15 mouse cellular contexts compared by ENCODE assay signal in genomic region chr5:106460001-106460511, GRCm38 (mm10). TPM values are rescaled to one million over a fixed set of nuclear protein-coding genes. Genes with fewer than 3 reads are reported as not detected.
A peak's percentile ranks its signal among the peaks of the same experiment; 100 is the strongest.
DNase-seq lines count a peak whose midpoint lies in the region; ATAC-seq and TF ChIP-seq lines count a peak whose summit lies in the region.
"Had no signal": no experiment of that assay in that cellular context is flagged by ENCODE, and none has a peak within 500 bp of the region (broad histone marks: within the 10 kb centered on the region; RNA-seq: fewer than 3 reads in every experiment).

No protein-coding gene starts in this region.

- H3K36me3 ChIP-seq in E14TG2a.4 (ENCODE audit: insufficient read depth, low read length) (no peaks in the 10 kb centered on the region), ES-Bruce4 (ENCODE audit: control insufficient read depth, insufficient read depth, low read length, poor library complexity, severe bottlenecking) (no peaks in the 10 kb centered on the region)
- H3K36me3 ChIP-seq in midbrain, embryonic 11.5 days (ENCODE audit: control insufficient read depth, insufficient read depth, low read length): no peaks in the 10 kb centered on the region
- H3K36me3 ChIP-seq: limb, embryonic 13.5 days had no signal

- H3K9me3 ChIP-seq in E14TG2a.4 (ENCODE audit: low read length): no peaks in the 10 kb centered on the region
- no peaks in the 10 kb centered on the region for H3K9me3 ChIP-seq in ES-Bruce4 (replicated peaks; ENCODE audit: control insufficient read depth, insufficient read depth, low read length, poor library complexity, severe bottlenecking)
- no peaks in the 10 kb centered on the region for H3K9me3 ChIP-seq in midbrain, embryonic 11.5 days (ENCODE audit: control insufficient read depth, low read length)
- H3K9me3 ChIP-seq: limb, embryonic 13.5 days had no signal

- under 1% methylated on average over 22 of the region's 22 CpGs for WGBS in midbrain, embryonic 11.5 days

- H3K9ac ChIP-seq in ES-Bruce4 (ENCODE audit: low read depth, poor library complexity, severe bottlenecking): no peak overlapping the region
- H3K9ac ChIP-seq in midbrain, embryonic 11.5 days (ENCODE audit: low read length): peak overlapping the region; percentile 41; the same call in 1 of the 2 replicates
- H3K9ac ChIP-seq: limb, embryonic 13.5 days had no signal

- H3K4me1 ChIP-seq in E14TG2a.4 (replicated peaks; ENCODE audit: low read depth, low read length) (peaks cover 55% of the 10 kb centered on the region), ES-Bruce4 (ENCODE audit: control insufficient read depth, insufficient read depth, low read length) (no peaks in the 10 kb centered on the region)
- peaks cover 21% of the 10 kb centered on the region for H3K4me1 ChIP-seq in midbrain, embryonic 11.5 days (ENCODE audit: control insufficient read depth, insufficient read depth, low read length)

- peak; percentile 42 for DNase-seq in embryo, embryonic 11 days
- DNase-seq in midbrain, embryonic 11.5 days (ENCODE audit: low spot score, missing footprints): peak; percentile 97
- DNase-seq in spleen, postnatal 4 days (ENCODE audit: low spot score in 2 of 2): no peak
- no peak for DNase-seq in adrenal gland, postnatal 10 days
- no peak for DNase-seq in left cerebral cortex, adult 9 months (ENCODE audit: low spot score in 2 of 2)
- DNase-seq: heart, adult 2 months; kidney, adult 11 months; right cerebral cortex, postnatal 4 days had no signal

- H3K4me3 ChIP-seq in E14TG2a.4 (replicated peaks; ENCODE audit: low read length): peak overlapping the region; percentile 29; the same call in 1 of the 2 replicates
- 0 out of 2 replicates have a peak overlapping the region, but pooled peaks have one; percentile 10 for H3K4me3 ChIP-seq in ES-Bruce4 (ENCODE audit: low read depth, low read length)
- H3K4me3 ChIP-seq in midbrain, embryonic 11.5 days (ENCODE audit: low read depth, low read length): peak overlapping the region; percentile 60
- H3K4me3 ChIP-seq: heart, adult 2 months; myocyte had no signal

- peaks cover 95% of the 10 kb centered on the region for H3K27me3 ChIP-seq in E14TG2a.4 (ENCODE audit: insufficient read depth, low read length)
- H3K27me3 ChIP-seq in ES-Bruce4 (ENCODE audit: control insufficient read depth, insufficient read depth, low read length, poor library complexity, severe bottlenecking): peaks cover 42% of the 10 kb centered on the region
- peaks cover 88% of the 10 kb centered on the region for H3K27me3 ChIP-seq in midbrain, embryonic 11.5 days (ENCODE audit: control insufficient read depth, insufficient read depth, low read length)

- ATAC-seq in midbrain, embryonic 11.5 days (ENCODE audit: low FRiP score): no peak
- ATAC-seq: lung, postnatal 0 days had no signal

- H3K27ac ChIP-seq in ES-Bruce4 (ENCODE audit: insufficient read depth, low read length): no peak overlapping the region
- H3K27ac ChIP-seq in midbrain, embryonic 11.5 days (ENCODE audit: low read depth, low read length): peak overlapping the region; percentile 44
- H3K27ac ChIP-seq: heart, adult 2 months; limb, embryonic 13.5 days had no signal

- TF ChIP-seq EP300 in ES-Bruce4 (IDR thresholded peaks at IDR 0.05; ENCODE audit: insufficient read depth, low read depth, low read length): no peak

- TF ChIP-seq POLR2A in ES-Bruce4 (IDR thresholded peaks at IDR 0.05; ENCODE audit: insufficient read depth, low read length): no peak

- H3K4me2 ChIP-seq in midbrain, embryonic 11.5 days: peak overlapping the region; percentile 86

- no peak for TF ChIP-seq CTCF in E14TG2a.4 (conservative IDR thresholded peaks at IDR 0.05; ENCODE audit: low read length)
- no peak for TF ChIP-seq CTCF in ES-Bruce4 (IDR thresholded peaks at IDR 0.05; ENCODE audit: low read depth, low read length)

RNA-seq across cellular contexts. Expression of gene Barhl2, which starts 2.1 kb away (rescaled TPM):
- 0.34 TPM in 1 of 2 replicates, not detected in the other for polyA plus RNA-seq in ES-Bruce4 (2011; ENCODE audit: insufficient read depth, insufficient read length, low read depth, missing spikeins)
- 10.3 and 12.4 TPM in 2 replicates for polyA plus RNA-seq in midbrain, embryonic 11.5 days (2014; fragmentation: Nextera tagmentation; extraction: Ambion mirVana)
- total RNA-seq in adrenal gland, postnatal 10 days (2021): not detected
- total RNA-seq: heart, adult 2 months; MEL had no signal
- polyA plus RNA-seq: heart, adult 2 months; large intestine, adult 2 months; limb, embryonic 13.5 days; lung, postnatal 0 days; myocyte had no signal

Comparison
In these comparisons a context has a peak if more than half of its experiments do, and no peak if none do; other contexts are left out.
1. H3K4me3 ChIP-seq: peak in every context shown above with its lines; median percentile 60 in midbrain, embryonic 11.5 days; 29 in E14TG2a.4; 10 in ES-Bruce4.
2. DNase-seq: peak in embryo, embryonic 11 days (single experiment) and midbrain, embryonic 11.5 days (single experiment); none in spleen, postnatal 4 days (0 of 2), adrenal gland, postnatal 10 days (single experiment) and left cerebral cortex, adult 9 months (0 of 2).